Mouse (Mus musculus): Measurements from ENCODE around the gene Dlx1.

Gene Dlx1

DNA sequence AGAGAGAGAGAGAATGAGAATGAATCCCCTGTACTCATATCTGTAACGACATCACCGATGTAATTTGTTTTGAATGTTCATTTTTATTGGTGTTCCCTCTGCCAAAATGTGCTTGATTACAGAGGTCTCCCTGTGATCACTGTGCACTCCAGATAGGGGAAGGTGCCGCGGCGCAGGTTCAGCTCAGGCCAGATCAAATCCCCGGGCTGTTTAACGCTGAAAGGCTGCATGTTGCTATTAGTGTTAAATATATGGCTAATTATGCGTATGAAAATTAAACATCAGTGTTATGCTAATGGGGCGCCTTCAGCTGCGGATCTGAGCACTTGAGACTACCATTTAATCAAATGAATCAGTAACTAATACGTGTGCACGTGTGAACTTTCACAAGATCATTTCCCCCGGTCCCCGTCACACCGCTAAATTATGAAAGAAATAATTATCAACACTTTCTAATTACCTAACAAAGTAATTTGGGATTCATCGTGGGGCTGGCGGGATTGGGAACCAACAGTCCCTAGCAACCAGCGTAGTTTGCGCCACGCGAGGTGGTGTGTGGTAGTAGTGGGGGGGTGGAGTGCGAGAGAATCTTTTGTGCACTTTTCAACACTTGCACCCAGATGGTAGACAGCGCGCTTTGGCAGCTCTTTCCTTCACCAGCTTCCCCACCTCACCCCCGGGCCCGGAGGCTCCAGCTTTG lies at the start of gene Dlx1:
Gene Dlx1, plus strand, starts transcription at position 100 of the 700 bp plus-strand sequence.
- DNase-seq (ENCODE audit: extremely low spot score): no peak

DNA sequence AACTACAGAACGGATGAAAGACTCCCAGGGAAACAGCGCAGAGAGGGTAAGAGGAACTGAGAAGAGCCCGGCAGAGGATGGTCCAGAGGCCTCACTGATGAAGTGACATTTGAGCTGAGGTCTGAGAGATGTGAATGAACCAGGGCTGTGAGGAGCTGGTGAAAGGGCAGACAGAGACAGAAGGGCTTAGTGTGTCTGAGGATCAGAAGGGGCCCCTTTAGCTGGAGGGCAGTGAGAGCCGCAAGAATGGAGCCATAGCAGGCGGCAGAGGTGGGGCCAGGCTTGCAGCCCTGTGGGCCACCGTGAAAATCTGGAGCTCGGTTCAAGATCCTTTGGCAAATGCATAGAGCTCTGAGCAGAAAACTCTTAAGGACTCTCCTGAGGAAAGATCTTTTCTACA lies 48.0 kb upstream of the Dlx1 start:
- peak; percentile 64 for DNase-seq (ENCODE audit: extremely low spot score)

DNA sequence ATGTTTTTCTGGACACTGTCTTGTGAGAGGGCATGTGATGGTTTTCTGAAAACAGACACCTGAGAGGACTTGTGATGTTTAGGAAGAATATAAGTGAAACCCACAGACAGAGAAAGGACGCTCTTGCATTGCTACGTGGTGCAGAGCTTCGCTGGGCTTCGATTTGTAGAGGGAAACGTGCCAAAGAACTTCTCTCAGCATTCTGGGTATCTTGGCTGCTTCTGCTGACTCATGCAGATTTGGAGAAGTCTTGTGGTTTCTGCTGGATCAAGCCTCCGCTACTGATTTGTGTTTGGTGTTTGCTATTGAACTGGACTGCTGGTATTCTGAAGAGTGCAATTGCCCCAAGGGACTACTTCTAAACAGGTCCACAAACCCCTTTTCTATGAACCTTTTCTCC lies 46.1 kb upstream of the Dlx1 start:
- no peak for DNase-seq (ENCODE audit: extremely low spot score)

DNA sequence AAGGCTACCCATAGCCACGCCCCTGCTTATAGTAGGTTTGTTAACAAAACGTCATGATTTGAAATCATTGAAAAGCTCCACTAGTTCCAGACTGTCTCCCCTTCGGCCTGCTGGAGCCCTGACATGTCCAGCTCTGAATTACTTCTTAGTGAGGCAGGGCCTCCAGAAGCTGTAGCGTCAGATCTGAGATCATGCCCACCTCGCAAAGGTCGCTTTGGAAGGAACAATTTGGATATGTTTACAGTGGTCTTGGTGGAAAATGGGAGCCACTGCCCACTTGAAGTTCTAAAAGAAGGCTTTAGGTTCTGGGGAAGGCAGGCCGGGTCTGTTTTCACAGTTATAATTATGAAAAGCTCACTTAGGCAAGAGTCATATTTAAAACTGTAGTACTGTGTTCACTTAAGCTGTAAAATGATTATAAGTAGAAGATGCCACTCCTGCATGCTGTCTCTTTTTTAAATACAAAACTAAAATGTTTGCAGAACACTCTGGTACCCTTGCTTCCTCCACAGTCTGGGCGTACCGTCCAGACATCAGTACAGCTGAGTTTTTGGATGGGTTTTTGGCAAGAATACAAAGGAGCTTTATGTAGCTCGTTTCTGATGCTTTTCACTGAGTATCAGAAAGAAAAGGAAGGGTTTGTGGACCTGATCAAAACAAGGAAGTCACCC lies 44.7 kb upstream of the Dlx1 start:
- no peak for DNase-seq (ENCODE audit: extremely low spot score)

DNA sequence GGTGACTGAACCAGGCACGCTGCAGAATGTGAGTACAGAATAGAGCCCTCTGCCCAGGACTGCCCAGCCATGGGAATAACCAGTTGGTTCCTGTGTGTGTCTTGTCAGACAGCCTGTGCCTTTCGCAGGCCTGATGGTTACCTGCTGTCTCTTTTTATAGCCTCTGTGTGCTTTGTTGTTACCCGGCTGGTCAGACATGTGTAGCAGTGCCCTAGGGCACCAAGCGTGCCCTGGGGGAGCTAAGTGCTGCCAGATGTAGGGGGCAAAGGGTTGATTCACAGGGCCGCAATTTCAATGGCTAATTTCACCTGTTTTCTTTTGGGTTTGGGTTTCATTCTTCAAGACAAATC lies 44.2 kb upstream of the Dlx1 start:
- peak; percentile 24 for DNase-seq (ENCODE audit: extremely low spot score)

DNA sequence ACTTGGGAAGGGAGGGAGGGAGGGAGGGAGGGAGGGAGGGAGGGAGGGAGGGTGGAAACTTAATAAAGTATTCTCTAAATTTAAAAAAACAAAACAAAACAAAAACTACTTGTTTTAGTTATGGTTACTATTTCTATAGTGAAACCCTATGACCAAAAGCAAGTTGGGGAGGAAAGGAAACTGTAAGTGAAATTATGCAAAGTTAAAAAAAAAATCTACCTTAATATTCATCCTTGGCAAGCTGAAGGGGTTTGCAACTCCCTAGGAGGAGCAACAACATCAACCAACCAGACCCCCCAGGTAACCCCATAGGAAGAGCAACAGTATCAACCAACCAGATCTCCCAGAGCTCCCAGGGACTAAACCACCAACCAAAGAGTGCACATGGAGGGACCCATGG lies 36.6 kb upstream of the Dlx1 start:
- DNase-seq (ENCODE audit: extremely low spot score): no peak

DNA sequence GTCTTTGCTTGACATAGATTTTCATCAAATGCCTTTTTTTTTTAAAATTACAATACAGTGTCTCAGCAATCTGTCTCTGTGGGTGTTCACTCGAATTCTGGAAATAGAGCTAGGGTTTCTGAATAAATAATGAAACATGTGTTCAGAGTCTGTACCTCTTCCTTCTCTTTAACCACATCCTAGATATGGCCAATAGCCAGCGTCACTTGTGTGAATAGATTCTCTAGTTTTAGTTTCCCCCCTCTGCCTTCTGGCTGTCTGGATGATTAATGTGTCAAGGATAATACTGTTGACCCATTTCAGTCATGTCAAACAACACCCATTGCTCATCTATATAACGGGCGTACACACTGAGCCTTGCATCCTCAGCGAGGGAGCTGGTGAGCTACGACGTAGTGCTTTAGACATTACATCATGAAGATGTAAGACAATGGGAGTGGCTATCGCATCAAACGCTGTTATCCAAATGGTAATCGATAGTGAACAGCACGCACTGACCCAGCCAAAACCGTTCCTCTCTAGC lies 34.7 kb upstream of the Dlx1 start:
- DNase-seq (ENCODE audit: extremely low spot score): no peak

DNA sequence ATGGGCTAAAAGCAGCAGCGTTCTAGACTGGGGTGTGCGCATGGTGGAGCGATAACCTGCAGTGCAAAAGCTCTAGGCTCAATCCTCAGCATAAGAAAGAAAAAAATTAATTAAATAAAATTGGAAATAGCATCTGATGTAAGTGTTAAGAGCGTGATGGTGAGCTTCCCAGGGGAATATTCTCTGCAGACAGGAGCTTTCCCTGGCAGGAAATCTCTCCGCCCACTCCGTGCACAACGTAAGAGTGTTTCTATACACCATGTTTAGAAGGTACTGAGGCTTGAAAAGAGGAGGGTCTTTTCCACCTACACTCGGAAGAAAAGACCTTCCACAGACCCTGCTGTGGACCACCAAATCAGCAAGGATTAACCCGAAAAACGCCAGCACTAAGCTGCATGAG lies 33.4 kb upstream of the Dlx1 start:
- no peak for DNase-seq (ENCODE audit: extremely low spot score)

DNA sequence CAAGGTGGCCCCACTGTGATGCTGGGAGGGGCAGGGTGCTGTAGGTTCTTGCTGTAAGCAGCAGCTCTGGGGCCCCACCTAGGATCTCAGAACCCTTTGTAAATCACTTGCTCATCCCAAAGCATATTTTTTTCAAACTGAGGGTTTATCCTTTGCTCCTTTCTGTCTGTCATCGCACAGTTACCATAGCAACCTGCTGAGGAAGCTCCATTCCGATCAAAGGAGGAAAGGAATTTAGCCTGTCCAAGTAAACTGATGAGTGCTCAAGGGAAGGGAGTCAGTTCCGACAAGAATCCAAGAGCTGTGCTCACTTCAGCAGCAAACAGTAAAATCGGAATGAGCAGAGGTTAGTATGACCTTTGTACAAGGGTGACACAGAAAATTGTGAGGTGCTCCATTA lies 32.9 kb upstream of the Dlx1 start:
- DNase-seq (ENCODE audit: extremely low spot score): peak; percentile 28

DNA sequence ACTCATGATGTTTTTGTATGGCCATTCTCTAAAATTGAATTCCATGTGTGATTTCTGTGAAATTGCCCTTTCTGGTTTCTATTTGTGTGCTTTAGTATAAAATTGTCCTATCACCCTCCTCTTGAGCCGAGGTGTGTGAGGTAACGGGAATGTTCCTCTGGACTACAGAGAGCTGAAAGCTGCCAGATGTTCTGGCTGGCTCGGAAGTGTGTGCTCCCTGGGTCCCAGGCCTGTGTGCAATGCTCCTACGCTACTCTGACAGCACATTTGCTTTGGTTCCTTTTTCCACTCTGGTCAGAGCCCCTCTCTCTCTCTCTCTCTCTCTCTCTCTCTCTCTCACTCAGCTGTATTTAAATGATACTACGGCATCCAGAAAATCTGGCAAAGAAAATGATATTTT lies 30.7 kb upstream of the Dlx1 start:
- DNase-seq (ENCODE audit: extremely low spot score): no peak

DNA sequence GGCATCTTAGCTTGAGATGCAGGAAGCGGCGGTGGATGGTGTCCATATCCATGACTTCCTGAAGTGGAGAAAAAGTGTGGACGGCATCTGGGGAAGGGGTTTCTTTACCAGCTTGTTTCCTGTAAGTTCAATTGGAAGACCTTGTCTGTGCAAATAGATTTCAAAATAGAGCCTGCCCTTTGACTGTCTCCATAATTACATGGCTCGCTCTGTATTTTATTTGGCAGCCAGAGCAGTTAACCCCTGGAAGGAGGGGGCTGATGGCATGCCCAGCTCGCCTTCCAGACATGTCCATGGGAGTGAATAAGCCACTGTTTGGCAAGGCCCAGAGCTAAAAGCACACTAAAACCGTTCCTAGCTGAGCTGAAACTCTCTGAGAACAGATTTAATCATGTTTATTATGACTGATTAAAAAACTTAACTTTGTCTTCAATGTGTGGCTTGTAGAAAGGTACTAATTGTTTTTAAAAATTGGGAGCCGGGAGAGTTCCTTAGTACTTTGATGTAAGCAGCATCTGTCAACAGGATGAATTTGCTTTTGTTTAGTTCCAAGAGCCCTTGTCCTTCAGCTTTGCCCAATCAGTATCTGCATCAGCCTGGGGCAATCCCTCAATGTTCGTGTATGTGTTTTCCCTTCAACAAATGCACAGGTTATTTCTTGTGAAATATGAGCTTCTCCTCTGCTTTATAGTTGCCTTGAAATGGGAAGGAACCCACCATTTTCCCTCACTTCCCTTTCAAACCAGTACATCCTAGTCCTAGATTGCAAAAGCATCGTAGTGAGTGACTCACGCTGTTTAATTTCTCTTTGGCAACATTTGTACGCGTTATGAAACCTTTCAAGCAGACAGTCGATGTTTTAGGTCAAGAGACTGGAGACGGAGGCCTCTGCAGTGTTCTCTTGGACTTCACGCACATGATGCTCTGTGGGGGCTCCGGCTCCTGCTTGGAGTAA lies 28.4 kb upstream of the Dlx1 start:
- DNase-seq (ENCODE audit: extremely low spot score): no peak

DNA sequence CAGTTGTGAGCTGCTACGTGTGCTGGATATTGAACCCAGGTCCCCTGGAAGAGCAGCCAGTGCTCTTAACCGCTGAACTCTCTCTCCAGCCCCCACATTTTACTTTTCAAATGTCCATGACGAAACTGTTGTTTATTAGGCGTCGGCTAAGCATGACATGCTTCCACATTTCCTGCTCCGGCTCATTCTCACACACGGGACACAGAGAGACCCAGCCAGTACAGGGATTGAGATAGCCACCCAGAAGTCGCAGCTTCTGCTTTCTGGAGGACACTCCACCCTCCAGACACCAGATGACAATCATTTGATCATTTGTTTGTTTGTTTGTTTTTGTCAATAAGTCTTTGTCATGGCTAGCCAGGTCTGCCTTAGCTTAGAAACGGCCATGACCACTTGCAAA lies 23.1 kb upstream of the Dlx1 start:
- no peak for DNase-seq (ENCODE audit: extremely low spot score)

DNA sequence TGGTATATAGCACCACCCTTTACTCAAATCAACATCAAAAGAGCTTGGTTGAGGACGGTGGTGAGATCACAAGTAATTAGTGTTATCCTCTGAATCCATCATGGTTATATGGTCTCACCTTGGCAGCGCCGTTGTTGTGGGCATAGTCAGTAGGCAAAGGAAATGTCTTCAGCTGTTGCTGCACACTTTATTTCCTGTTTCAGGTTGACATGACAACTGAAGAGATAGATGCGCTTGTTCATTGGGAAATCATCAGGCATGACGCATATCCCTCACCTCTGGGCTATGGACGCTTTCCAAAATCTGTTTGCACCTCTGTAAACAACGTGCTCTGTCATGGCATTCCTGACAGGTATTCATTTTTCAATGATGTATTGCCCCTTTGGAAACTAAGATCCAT lies 16.7 kb upstream of the Dlx1 start:
- no peak for DNase-seq (ENCODE audit: extremely low spot score)

DNA sequence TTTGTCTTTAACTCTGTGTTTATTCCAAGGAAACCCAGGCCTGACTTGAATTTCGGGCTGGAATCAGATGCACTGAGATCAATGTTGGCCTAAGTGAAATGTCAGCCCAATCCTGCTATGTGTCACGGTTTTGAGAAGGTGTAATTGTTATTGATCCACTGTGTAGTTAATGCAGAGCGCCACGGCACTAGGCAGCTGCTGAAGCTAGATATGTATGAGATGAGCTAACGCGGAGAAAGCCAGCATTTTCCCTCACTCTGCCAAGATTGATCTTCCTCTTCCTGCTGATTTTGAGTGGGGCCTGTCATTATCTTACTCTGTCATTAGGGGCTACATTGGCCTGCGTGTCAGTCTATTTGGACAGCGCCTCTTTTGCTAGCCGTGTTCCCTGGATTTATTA lies 15.6 kb upstream of the Dlx1 start:
- DNase-seq (ENCODE audit: extremely low spot score): no peak

DNA sequence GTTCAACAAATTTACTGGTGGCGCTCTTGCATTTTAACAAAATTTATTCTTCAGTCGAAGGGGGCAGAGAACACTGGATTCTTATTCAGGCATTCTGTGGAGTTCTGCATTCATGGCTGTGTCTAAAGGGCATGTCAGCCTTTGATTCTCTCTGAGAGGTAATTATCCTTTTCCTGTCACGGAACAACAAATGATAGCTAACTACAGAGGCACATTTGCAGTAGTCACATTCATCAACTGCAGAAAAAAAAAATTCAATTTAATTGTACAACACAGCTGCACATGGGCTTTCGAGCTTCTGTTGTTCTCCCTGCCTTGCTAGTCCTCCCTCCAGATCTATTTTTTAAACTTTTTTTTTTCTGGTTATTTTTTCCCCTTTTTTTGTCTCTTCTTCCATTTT lies 10.9 kb upstream of the Dlx1 start:
- peak; percentile 46 for DNase-seq (ENCODE audit: extremely low spot score)

DNA sequence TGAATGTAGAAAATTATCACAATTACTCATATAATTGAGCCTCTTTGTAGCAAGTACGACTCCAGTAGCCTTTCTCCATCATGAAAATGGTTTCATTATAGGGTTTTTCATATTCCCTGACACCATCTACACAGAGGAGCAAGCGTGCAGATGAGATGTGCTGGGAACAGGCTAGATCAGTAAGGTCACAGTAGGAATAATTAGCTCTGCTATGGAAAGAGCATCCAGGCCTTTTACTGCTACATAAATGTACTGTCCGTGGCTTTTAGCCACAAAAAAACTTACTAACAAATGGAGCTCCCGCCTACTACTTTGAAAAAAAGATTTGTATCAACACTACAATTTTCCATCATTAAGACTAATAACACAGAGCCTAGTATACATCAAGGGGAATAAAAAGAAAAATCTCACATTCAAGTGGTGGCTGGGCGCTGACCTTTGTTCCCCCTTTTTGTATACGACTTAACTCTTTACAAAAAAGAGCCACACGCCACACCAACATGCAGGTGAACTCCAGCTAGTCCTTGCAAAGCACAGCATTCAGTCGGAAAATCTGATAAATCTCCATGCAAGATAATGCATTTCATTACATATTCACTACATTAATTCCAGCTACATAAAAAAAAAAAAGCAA lies 10.3 kb upstream of the Dlx1 start:
- no peak for DNase-seq (ENCODE audit: extremely low spot score)

DNA sequence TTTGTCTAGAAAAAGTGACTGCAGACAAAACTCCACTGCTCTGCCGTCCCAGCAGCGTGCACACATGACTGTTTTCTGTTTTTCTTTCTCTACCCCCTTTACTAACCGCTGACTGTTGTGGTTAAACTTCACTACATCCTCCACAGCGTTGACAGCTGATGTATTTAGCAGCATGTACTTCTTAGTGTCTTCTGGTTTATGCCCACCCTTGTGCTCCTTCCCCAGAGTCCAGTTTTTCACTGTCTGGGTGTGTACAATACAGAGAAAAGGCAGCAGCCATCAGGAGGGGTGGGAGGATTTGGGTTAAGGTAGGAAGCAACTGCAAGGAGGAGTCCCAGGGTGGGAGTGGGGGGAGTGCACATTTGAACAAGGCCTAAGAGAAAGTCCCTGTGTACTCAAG lies 5.0 kb upstream of the Dlx1 start:
- no peak for DNase-seq (ENCODE audit: extremely low spot score)

DNA sequence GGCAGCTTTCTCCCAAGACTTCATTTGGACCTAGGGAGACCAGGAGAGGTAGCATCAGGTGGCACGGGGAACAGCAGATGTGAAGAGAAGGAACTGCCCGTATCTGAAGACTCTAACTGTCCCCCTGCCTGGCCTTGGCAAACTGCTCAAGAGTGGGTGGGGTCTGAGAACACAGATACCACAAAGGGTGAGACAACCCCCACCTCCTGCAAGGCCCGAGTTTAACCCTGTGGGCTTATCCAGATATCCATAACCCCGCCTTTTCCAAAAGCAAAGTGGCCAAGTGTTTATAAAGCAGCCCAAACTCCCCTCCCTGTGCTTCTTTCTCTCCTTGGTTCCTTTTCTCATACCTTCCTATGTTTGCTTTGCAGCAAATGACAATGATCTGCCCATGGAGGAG lies 4.5 kb upstream of the Dlx1 start:
- DNase-seq (ENCODE audit: extremely low spot score): no peak

DNA sequence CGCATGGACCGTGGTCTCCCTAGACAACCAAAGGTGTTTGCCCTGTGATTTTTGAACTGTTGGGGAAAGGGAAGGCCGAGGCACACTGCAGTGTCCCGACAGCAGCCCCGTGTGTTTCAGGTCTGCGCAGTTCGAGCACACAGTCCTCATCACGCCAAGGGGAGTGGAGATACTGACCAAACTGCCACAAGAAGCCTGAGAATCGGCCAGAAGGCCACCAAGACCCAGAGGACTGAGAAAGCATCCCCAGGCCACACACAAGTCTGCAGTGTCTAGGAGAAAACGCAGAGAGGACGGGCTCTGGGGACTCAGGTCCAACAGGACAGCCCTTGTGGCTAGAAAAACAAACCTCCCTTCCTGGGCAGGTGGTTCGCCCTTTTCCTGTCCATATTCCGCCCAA lies 3.1 kb upstream of the Dlx1 start:
- DNase-seq (ENCODE audit: extremely low spot score): no peak

DNA sequence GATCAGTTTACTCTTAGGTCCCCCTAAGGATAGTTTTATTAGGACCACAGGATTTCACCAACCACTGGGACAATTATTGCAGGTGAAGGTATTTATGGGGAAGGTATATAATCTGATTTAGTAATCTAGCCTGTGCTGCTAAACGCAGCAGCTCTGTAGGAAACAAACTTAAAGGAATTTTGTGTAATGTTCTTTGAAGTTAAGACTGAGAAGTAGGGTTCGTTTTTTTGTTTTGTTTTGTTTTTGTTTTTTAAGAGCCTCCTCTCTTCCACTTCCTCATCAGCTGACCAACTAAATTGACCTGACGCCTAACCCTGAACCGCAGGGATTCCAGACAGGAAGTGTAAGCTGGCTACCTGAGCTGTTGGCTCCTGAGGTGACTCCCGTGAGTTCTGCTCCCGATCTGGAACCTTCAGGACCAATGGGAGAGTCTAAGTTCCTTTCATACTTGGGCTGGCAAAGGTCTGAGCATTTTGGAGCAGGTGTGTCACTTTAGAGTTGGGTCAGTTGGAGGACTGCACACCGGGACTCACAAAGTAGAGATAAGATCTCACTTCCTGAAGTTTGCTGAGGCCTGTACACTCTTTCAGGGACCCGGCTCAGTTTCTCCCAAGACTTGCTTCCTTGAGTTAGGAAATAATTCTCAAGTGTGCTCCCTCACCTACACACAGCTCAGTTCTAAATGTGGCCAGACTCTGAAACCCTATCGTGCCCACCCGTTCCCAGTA lies 1.2 kb upstream of the Dlx1 start:
- DNase-seq (ENCODE audit: extremely low spot score): no peak

DNA sequence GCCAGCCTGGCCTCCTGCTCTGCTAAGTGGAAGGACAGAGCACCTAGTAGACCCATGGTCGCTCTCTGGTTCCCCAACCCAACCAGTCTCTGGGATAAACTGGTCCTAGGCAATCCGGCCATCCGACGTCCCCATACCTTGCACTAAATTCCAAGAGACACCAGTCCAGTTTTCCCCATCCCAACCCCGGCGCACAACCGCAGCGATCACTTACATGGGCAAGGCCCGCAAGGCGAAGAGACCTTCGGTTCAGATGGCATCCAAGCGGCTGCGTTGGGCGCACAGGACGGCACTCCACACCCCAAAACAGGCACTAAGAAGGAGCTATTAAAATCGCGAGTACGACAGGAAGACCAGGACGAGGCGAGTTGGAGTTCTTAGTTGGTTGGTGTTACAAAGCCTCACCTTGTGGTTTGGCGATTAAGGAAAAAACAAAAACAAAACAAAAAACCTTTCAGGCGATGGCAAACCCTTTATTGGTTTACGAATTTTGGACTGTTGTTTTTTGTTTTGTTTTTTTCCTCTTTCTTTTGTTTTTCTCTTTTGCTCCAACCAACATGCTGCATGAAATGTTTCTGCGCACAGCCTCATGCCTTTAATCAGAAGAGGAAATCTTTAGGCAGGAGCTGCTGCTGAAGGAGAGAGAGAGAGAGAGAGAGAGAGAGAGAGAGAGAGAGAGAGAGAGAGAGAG lies 445 bp upstream of the Dlx1 start:
- no peak for DNase-seq (ENCODE audit: extremely low spot score)
